8 mouse cellular contexts compared by ENCODE assay signal in genomic region chr19:34878603-34879541, GRCm38 (mm10). TPM values are rescaled to one million over a fixed set of nuclear protein-coding genes. Genes with fewer than 3 reads are reported as not detected.
DNase-seq lines count a peak whose midpoint lies in the region; ATAC-seq lines count a peak whose summit lies in the region.

Pank1 (minus strand) TSS chr19:34879455.

- H3K36me3 ChIP-seq in hindbrain, embryonic 13.5 days, result no peaks in the 10 kb centered on the region

- no peaks in the 10 kb centered on the region for H3K27me3 ChIP-seq in hindbrain, embryonic 13.5 days

- peak; percentile 79 for ATAC-seq in hindbrain, embryonic 13.5 days (ENCODE audit: low FRiP score)

- H3K9ac ChIP-seq in hindbrain, embryonic 13.5 days, result peak within 1 kb of the TSS; percentile 97

- under 1% methylated on average over 90 of the region's 96 CpGs for WGBS in hindbrain, embryonic 13.5 days

- no peaks in the 10 kb centered on the region for H3K9me3 ChIP-seq in hindbrain, embryonic 13.5 days

- H3K4me1 ChIP-seq in hindbrain, embryonic 13.5 days (replicated peaks), result peaks cover 20% of the 10 kb centered on the region

- peak; percentile 82 for DNase-seq in Muller cell, postnatal 12 days (ENCODE audit: inconsistent ontology term)
- peak; percentile 70 for DNase-seq in cerebellum, adult 8-10 months
- peak; percentile 65 to 71 for DNase-seq in frontal cortex, postnatal 14 days (ENCODE audit: low spot score in 2 of 2)
- DNase-seq in layer of hippocampus, postnatal 36 days, result peak; percentile 81 to 84
- DNase-seq in lung, postnatal 25 days (ENCODE audit: low spot score), result peak; percentile 53
- peak; percentile 23 for DNase-seq in retina, postnatal 7 days (ENCODE audit: low read depth, low spot score)
- peak; percentile 60 to 76 for DNase-seq in urinary bladder, adult 18-20 months (ENCODE audit: low spot score in 2 of 2)

- peak within 1 kb of the TSS; percentile 91 for H3K4me3 ChIP-seq in hindbrain, embryonic 13.5 days

- peak within 1 kb of the TSS; percentile 99 for H3K27ac ChIP-seq in hindbrain, embryonic 13.5 days

- H3K4me2 ChIP-seq in hindbrain, embryonic 13.5 days, result peak within 1 kb of the TSS; percentile 75

RNA-seq across cellular contexts. Expression of gene Pank1, which starts in this region (rescaled TPM):
- polyA plus RNA-seq in hindbrain, embryonic 13.5 days (2015; fragmentation: Nextera tagmentation; extraction: Ambion mirVana), result 7.6 and 7.7 TPM in 2 replicates
- total RNA-seq in layer of hippocampus, postnatal 36 days (2021), result 10 to 100 TPM; 19.6 to 20.6 TPM

Comparison
In these comparisons a context has a peak if more than half of its experiments do, and no peak if none do; other contexts are left out.
1. Peak in every context shown above with its lines: DNase-seq, ATAC-seq, H3K4me3 ChIP-seq and H3K27ac ChIP-seq.
2. DNase-seq: peak in every context shown above with its lines; median percentile 82 in layer of hippocampus, postnatal 36 days; 82 in Muller cell, postnatal 12 days; 70 in cerebellum, adult 8-10 months; 68 in frontal cortex, postnatal 14 days; 68 in urinary bladder, adult 18-20 months; 53 in lung, postnatal 25 days; 23 in retina, postnatal 7 days.